Mouse (Mus musculus) myocyte (in vitro differentiated cells): ENCODE results near the gene Kif1bp. TPM values are rescaled to one million over a fixed set of nuclear protein-coding genes. Genes with fewer than 3 reads are reported as not detected.

ENCODE experiments used
- H3K27me3 ChIP-seq: one replicate; pipeline ENCODE4 v1.6.1; 2011; ENCODE audit not compliant: control insufficient read depth, insufficient read depth, insufficient read length
- H3K36me3 ChIP-seq: one replicate; pipeline ENCODE4 v1.6.1; 2011; ENCODE audit not compliant: control insufficient read depth, insufficient read depth
- H3K4me2 ChIP-seq: one replicate; pipeline ENCODE4 v1.6.1; 2011; ENCODE audit warnings: low read depth, control low read depth
- H3K4me3 ChIP-seq: one replicate; pipeline ENCODE4 v1.5.1; 2011; ENCODE audit warnings: mild to moderate bottlenecking, control low read depth, moderate library complexity
- H3K79me2 ChIP-seq: one replicate; pipeline ENCODE4 v1.6.1; 2011; ENCODE audit not compliant: control insufficient read depth, insufficient read depth
- H3ac ChIP-seq: one replicate; pipeline ENCODE4 v1.6.1; 2011; ENCODE audit not compliant: control insufficient read depth, insufficient read length
- CEBPB ChIP-seq: IDR thresholded peaks from 2 replicates; pipeline ENCODE4 v1.6.1; 2011; ENCODE audit warnings: mild to moderate bottlenecking, moderate library complexity; ENCODE audit not compliant: poor library complexity, insufficient read depth, severe bottlenecking
- E2F4 ChIP-seq: IDR thresholded peaks from one replicate; pipeline ENCODE4 v1.6.1; 2011; ENCODE audit warnings: mild to moderate bottlenecking, control low read depth, moderate library complexity; ENCODE audit not compliant: insufficient read depth
- MAX ChIP-seq: IDR thresholded peaks from one replicate; pipeline ENCODE4 v1.6.1; 2011; ENCODE audit warnings: low read depth, mild to moderate bottlenecking, control low read depth
- MYOD1 ChIP-seq, 3 experiments: IDR thresholded peaks; one replicate each; pipeline ENCODE4 v1.6.1; 2011; ENCODE audit warnings: control low read depth in 2 of 3, low read depth in 2 of 3, mild to moderate bottlenecking in 2 of 3, moderate library complexity in 1 of 3; ENCODE audit not compliant: insufficient read length in 2 of 3, control insufficient read depth in 1 of 3
- MYOG ChIP-seq, 3 experiments: IDR thresholded peaks; one replicate each; pipeline ENCODE4 v1.6.1; 2011; ENCODE audit warnings: control low read depth in 2 of 3, low read depth in 2 of 3, mild to moderate bottlenecking in 2 of 3; ENCODE audit not compliant: insufficient read length in 2 of 3, control insufficient read depth in 1 of 3, insufficient read depth in 1 of 3
- POLR2A ChIP-seq: IDR thresholded peaks from one replicate; pipeline ENCODE4 v1.6.1; 2011; ENCODE audit warnings: low read depth, mild to moderate bottlenecking, control low read depth, moderate library complexity; ENCODE audit not compliant: insufficient read length
- POLR2AphosphoS2 ChIP-seq: IDR thresholded peaks from one replicate; pipeline ENCODE4 v1.6.1; 2011; ENCODE audit warnings: low read depth, control low read depth; ENCODE audit not compliant: insufficient read length
- REST ChIP-seq: IDR thresholded peaks from one replicate; pipeline ENCODE4 v1.6.1; 2011; ENCODE audit warnings: mild to moderate bottlenecking, control low read depth, moderate library complexity; ENCODE audit not compliant: insufficient read depth, insufficient read length
- SRF ChIP-seq: IDR thresholded peaks from one replicate; pipeline ENCODE4 v1.6.1; 2011; ENCODE audit warnings: low read depth; ENCODE audit not compliant: control insufficient read depth, insufficient read length
- TCF12 ChIP-seq: IDR thresholded peaks from one replicate; pipeline ENCODE4 v1.6.1; 2011; ENCODE audit warnings: mild to moderate bottlenecking, control low read depth; ENCODE audit not compliant: poor library complexity, insufficient read depth, severe bottlenecking
- TCF3 ChIP-seq: IDR thresholded peaks from one replicate; pipeline ENCODE4 v1.6.1; 2011; ENCODE audit warnings: low read depth, control low read depth; ENCODE audit not compliant: insufficient read length
- USF1 ChIP-seq: IDR thresholded peaks from one replicate; pipeline ENCODE4 v1.6.1; 2011; ENCODE audit warnings: low read depth, mild to moderate bottlenecking, control low read depth, moderate library complexity
- polyA plus RNA-seq: library from polyadenylated mRNA; unstranded; fragments of >200 nt; fragmentation: generic; extraction: Trizol; gene quantifications from one replicate; pipeline ENCODE4 v1.2.1, GENCODE M21; 2012; ENCODE audit warnings: missing spikeins

Gene Kif1bp
- polyA plus RNA-seq, 1 experiment: 31.2 TPM

GRCm38 (mm10) chr10:62543399-62543808, 34.9 kb downstream of the Kif1bp start:
- Histone ChIP-seq H3K4me3 (no peak overlapping the region), H3K36me3 (no peaks in the 10 kb centered on the region), H3K79me2 (no peaks in the 10 kb centered on the region), H3ac (no peak overlapping the region), H3K4me2 (no peak overlapping the region), H3K27me3 (no peaks in the 10 kb centered on the region)
- TF ChIP-seq SRF: no peak
- no peak for TF ChIP-seq E2F4
- TF ChIP-seq TCF12: no peak
- no peak for TF ChIP-seq USF1
- TF ChIP-seq MYOG (IDR thresholded peaks at IDR 0.05; ENCODE audit: control insufficient read depth in 1 of 3, insufficient read depth in 1 of 3, insufficient read length in 2 of 3, low read depth in 2 of 3): no peak
- TF ChIP-seq POLR2AphosphoS2: no peak
- TF ChIP-seq REST: no peak
- no peak for TF ChIP-seq CEBPB

- Histone ChIP-seq H3K4me3 (no peak overlapping the region), H3K27me3 (no peaks in the 10 kb centered on the region), H3K36me3 (no peaks in the 10 kb centered on the region), H3K79me2 (no peaks in the 10 kb centered on the region), H3K4me2 (no peak overlapping the region), H3ac (no peak overlapping the region)
- TF ChIP-seq TCF3 (no peak), MYOD1 (IDR thresholded peaks at IDR 0.05; ENCODE audit: control insufficient read depth in 1 of 3, insufficient read length in 2 of 3, low read depth in 2 of 3) (no peak), POLR2A (no peak), TCF12 (no peak), E2F4 (no peak), MYOG (IDR thresholded peaks at IDR 0.05; ENCODE audit: control insufficient read depth in 1 of 3, insufficient read depth in 1 of 3, insufficient read length in 2 of 3, low read depth in 2 of 3) (no peak), REST (no peak), CEBPB (no peak), POLR2AphosphoS2 (no peak), MAX (no peak), USF1 (no peak), SRF (no peak)
These were observed 35.3 kb downstream of the Kif1bp start for GRCm38 (mm10) chr10:62542928-62543327.

GRCm38 (mm10) chr10:62542507-62542906, 35.8 kb downstream of the Kif1bp start:
- Histone ChIP-seq H3K4me3 (no peak overlapping the region), H3K27me3 (no peaks in the 10 kb centered on the region), H3K36me3 (no peaks in the 10 kb centered on the region), H3ac (no peak overlapping the region), H3K79me2 (no peaks in the 10 kb centered on the region), H3K4me2 (no peak overlapping the region)
- TF ChIP-seq REST: no peak
- no peak for TF ChIP-seq POLR2A
- TF ChIP-seq TCF12: no peak
- no peak for TF ChIP-seq USF1
- no peak for TF ChIP-seq TCF3
- no peak for TF ChIP-seq SRF
- TF ChIP-seq MYOD1 (IDR thresholded peaks at IDR 0.05; ENCODE audit: control insufficient read depth in 1 of 3, insufficient read length in 2 of 3, low read depth in 2 of 3): no peak
- TF ChIP-seq POLR2AphosphoS2: no peak
- TF ChIP-seq E2F4: no peak
- no peak for TF ChIP-seq MAX
- TF ChIP-seq MYOG (IDR thresholded peaks at IDR 0.05; ENCODE audit: control insufficient read depth in 1 of 3, insufficient read depth in 1 of 3, insufficient read length in 2 of 3, low read depth in 2 of 3): no peak
- no peak for TF ChIP-seq CEBPB

GRCm38 (mm10) chr10:62541499-62541898, 36.8 kb downstream of the Kif1bp start:
- Histone ChIP-seq H3K4me2 (no peak overlapping the region), H3K27me3 (peaks cover 6% of the 10 kb centered on the region), H3K79me2 (no peaks in the 10 kb centered on the region), H3K4me3 (no peak overlapping the region), H3K36me3 (no peaks in the 10 kb centered on the region), H3ac (no peak overlapping the region)
- no peak for TF ChIP-seq MAX
- TF ChIP-seq POLR2AphosphoS2: no peak
- no peak for TF ChIP-seq E2F4
- TF ChIP-seq MYOG (IDR thresholded peaks at IDR 0.05; ENCODE audit: control insufficient read depth in 1 of 3, insufficient read depth in 1 of 3, insufficient read length in 2 of 3, low read depth in 2 of 3): no peak
- TF ChIP-seq TCF3: no peak
- TF ChIP-seq USF1: no peak
- TF ChIP-seq TCF12: no peak
- no peak for TF ChIP-seq CEBPB
- no peak for TF ChIP-seq POLR2A
- TF ChIP-seq MYOD1 (IDR thresholded peaks at IDR 0.05; ENCODE audit: control insufficient read depth in 1 of 3, insufficient read length in 2 of 3, low read depth in 2 of 3): no peak
- no peak for TF ChIP-seq REST
- no peak for TF ChIP-seq SRF

GRCm38 (mm10) chr10:62540800-62541199, 37.5 kb downstream of the Kif1bp start:
- no peaks in the 10 kb centered on the region for H3K36me3 ChIP-seq
- H3K4me3 ChIP-seq: no peak overlapping the region
- H3K79me2 ChIP-seq: no peaks in the 10 kb centered on the region
- H3K27me3 ChIP-seq: peaks cover 6% of the 10 kb centered on the region
- H3K4me2 ChIP-seq: no peak overlapping the region
- no peak for TF ChIP-seq E2F4
- no peak for TF ChIP-seq USF1
- TF ChIP-seq REST: no peak
- no peak for TF ChIP-seq POLR2A
- TF ChIP-seq POLR2AphosphoS2: no peak
- TF ChIP-seq MYOG (IDR thresholded peaks at IDR 0.05; ENCODE audit: control insufficient read depth in 1 of 3, insufficient read depth in 1 of 3, insufficient read length in 2 of 3, low read depth in 2 of 3): no peak
- no peak for TF ChIP-seq TCF3
- TF ChIP-seq MYOD1 (IDR thresholded peaks at IDR 0.05; ENCODE audit: control insufficient read depth in 1 of 3, insufficient read length in 2 of 3, low read depth in 2 of 3): no peak
- no peak for TF ChIP-seq MAX
- no peak for TF ChIP-seq TCF12
- no peak for TF ChIP-seq SRF
- no peak for TF ChIP-seq CEBPB
- H3ac ChIP-seq: no peak overlapping the region
